Mouse (Mus musculus) megakaryocyte, embryonic 14.5 days (primary cell): ENCODE data around the gene Ypel3.

ENCODE experiments used
- FLI1 ChIP-seq: IDR thresholded peaks from 2 replicates; pipeline ENCODE4 v1.6.1; 2012; ENCODE audit warnings: low read length, inconsistent platforms, mixed read lengths
- GATA1 ChIP-seq: IDR thresholded peaks from 3 replicates; pipeline ENCODE4 v1.6.1; 2012; ENCODE audit warnings: mixed read lengths, low read length, inconsistent platforms, borderline replicate concordance

GRCm38 (mm10) chr7:126785056-126785455, 8.3 kb downstream of the Ypel3 start:
- TF ChIP-seq GATA1, result no peak
- no peak for TF ChIP-seq FLI1
